Mouse (Mus musculus) thymus, adult 2 months (tissue): ENCODE measurements around the gene Cyp4f18. TPM values are rescaled to one million over a fixed set of nuclear protein-coding genes. Genes with fewer than 3 reads are reported as not detected.

Experiments used
- DNase-seq: peaks from one replicate; pipeline ENCODE4 v3.0.0; 2021
- H3K27ac ChIP-seq: fragments of 200-500 bp; 2 replicates; pipeline ENCODE4 v1.5.1; 2012; ENCODE audit warnings: low read length, control low read depth; ENCODE audit not compliant: control insufficient read depth, insufficient read depth
- H3K27me3 ChIP-seq: fragments of 200-500 bp; 2 replicates; pipeline ENCODE4 v1.6.1; 2012; ENCODE audit warnings: mild to moderate bottlenecking, low read length, moderate library complexity, mixed read lengths; ENCODE audit not compliant: control insufficient read depth, insufficient read depth
- H3K36me3 ChIP-seq: fragments of 200-500 bp; 2 replicates; pipeline ENCODE4 v1.6.1; 2012; ENCODE audit warnings: mild to moderate bottlenecking, low read length, moderate library complexity; ENCODE audit not compliant: control insufficient read depth, insufficient read depth
- H3K4me1 ChIP-seq: fragments of 200-500 bp; replicated peaks from 2 replicates; pipeline ENCODE4 v1.6.1; 2012; ENCODE audit warnings: low read length; ENCODE audit not compliant: control insufficient read depth, insufficient read depth
- H3K4me3 ChIP-seq: fragments of 200-500 bp; 2 replicates; pipeline ENCODE4 v1.5.1; 2012; ENCODE audit warnings: mild to moderate bottlenecking, low read length, control low read depth, moderate library complexity; ENCODE audit not compliant: control insufficient read depth, insufficient read depth
- CTCF ChIP-seq: fragments of 200-500 bp; IDR thresholded peaks from 2 replicates; pipeline ENCODE4 v1.5.1; 2012; ENCODE audit warnings: mild to moderate bottlenecking, control low read depth, low read length, moderate library complexity, borderline replicate concordance; ENCODE audit not compliant: control insufficient read depth, poor library complexity, insufficient read depth; ENCODE audit errors: extremely low read depth
- POLR2A ChIP-seq: fragments of 200-500 bp; IDR thresholded peaks from 2 replicates; pipeline ENCODE4 v1.6.1; 2012; ENCODE audit warnings: mild to moderate bottlenecking, low read length, control low read depth, moderate library complexity; ENCODE audit not compliant: control insufficient read depth, poor library complexity, insufficient read depth; ENCODE audit errors: extremely low read depth
- WGBS: fragments of 180-500 bp; shearing (Covaris S2); methylation state at CpG from one replicate; pipeline ENCODE4 v1.1.7; 2018; 5-methylcytosine and 5-hydroxymethylcytosine counted together
- polyA plus RNA-seq: library from polyadenylated mRNA; depleted of rRNA; stranded (reverse); fragments of >200 nt; gene quantifications from 2 replicates; pipeline ENCODE4 v1.2.3, GENCODE M21; 2012

Gene Cyp4f18
- polyA plus RNA-seq, 1 experiment, result 13.9 TPM

DNA sequence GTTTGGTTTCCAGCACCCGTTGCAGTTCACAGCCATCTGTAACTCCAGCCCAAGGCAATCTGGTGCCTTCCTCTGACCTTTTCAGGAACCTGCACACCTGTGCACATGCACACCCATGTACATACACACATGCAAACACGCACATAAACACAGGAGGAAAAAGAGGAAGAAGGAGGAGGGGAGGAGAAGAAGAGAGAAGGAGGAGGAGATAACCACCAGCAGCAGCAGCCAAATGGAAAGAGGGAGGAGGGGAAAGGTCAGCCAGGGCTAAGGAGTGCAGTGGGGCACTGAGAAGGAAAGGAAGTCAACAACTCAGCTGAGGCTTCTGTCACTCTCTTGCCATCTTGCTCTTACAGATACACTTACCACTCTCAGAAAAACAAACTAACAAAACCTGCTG, 28.4 kb downstream of the Cyp4f18 start:
- no peak overlapping the region for H3K4me3 ChIP-seq
- H3K4me1 ChIP-seq, result no peaks in the 10 kb centered on the region; the same call in 1 of the 2 replicates
- no peaks in the 10 kb centered on the region for H3K27me3 ChIP-seq
- WGBS, result 14% methylated on average over 2 of the region's 2 CpGs
- H3K27ac ChIP-seq, result no peak overlapping the region
- no peak for TF ChIP-seq POLR2A
- H3K36me3 ChIP-seq, result no peaks in the 10 kb centered on the region
- DNase-seq, result no peak

DNA sequence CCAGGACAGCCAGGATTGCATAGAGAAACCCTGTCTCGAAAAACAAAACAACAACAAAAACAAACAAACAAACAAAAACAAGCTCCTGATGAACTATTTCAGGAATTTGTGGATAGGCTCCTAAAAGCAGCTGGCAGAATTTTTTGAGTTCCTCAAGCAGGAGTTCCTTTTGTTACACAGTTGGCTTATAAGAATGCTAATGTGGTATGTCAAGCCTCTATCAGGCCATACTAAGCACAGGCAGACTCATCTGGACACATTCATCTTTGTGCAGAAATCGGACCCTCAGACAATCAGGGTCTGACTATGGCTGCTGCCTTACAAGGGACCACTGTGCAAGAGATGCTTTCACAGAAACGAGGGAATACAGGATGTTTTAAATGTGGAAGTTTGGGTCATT, 35.2 kb downstream of the Cyp4f18 start:
- no peak for TF ChIP-seq CTCF
- no peak for TF ChIP-seq POLR2A
- no peak for DNase-seq
- H3K27ac ChIP-seq, result no peak overlapping the region
- WGBS, result 95% methylated on average over 3 of the region's 3 CpGs
- no peaks in the 10 kb centered on the region for H3K27me3 ChIP-seq
- peaks cover 4% of the 10 kb centered on the region; the same call in 1 of the 2 replicates for H3K36me3 ChIP-seq
- no peak overlapping the region for H3K4me3 ChIP-seq
- H3K4me1 ChIP-seq, result no peaks in the 10 kb centered on the region

DNA sequence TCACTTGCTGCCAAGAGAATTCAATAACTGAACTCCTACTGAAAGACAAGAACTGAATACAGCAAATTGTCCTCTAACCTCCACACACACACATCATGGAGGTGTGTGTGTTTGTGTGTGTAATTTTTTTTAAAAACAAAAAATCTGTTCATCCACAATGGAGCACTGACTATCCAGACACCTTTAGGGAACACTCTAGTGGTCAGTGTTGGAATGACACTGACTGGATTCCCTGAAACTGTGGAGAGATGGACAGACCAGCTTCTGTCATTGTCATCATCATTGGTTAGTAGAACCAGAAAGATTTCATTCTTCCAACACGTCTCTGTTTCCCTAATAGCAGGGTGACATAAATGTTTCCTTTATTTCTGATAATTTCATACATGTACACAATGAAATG, 37.5 kb downstream of the Cyp4f18 start:
- Histone ChIP-seq H3K4me1 (no peaks in the 10 kb centered on the region), H3K27ac (no peak overlapping the region), H3K36me3 (peaks cover 16% of the 10 kb centered on the region), H3K27me3 (no peaks in the 10 kb centered on the region), H3K4me3 (no peak overlapping the region)
- TF ChIP-seq POLR2A (no peak), CTCF (no peak)
- no peak for DNase-seq
- 94% methylated on average over 1 of the region's 1 CpGs for WGBS

DNA sequence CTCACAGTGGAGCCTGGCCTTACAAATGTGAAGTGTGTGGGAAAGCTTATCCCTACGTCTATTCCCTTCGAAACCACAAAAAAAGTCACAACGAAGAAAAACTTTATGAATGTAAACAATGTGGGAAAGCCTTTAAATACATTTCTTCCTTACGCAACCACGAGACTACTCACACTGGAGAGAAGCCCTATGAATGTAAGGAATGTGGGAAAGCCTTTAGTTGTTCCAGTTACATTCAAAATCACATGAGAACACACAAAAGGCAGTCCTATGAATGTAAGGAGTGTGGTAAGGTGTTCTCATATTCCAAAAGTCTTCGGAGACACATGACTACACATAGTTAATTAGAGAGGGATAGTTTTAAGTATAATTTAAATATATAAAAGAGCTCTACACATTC, 40.8 kb downstream of the Cyp4f18 start:
- TF ChIP-seq CTCF (no peak), POLR2A (no peak)

DNA sequence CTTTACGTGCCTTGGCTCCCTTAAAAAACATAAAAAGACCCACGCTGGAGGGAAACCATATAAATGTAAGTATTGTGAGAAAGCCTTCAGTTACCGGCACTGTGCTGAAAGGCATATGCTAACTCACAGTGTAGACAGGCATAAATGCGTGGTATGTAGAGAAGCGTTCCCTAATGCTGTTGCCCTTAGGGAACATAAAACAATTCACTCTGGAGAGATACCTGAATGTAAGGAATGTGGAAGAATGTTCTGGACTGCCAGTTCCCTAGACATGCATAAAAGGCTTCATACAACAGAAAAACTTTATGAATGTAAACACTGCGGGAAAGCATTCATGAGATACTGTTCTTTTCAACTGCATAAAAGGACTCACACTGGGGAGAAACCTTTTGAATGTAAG, 41.3 kb downstream of the Cyp4f18 start:
- no peak for DNase-seq
- no peaks in the 10 kb centered on the region for H3K4me1 ChIP-seq
- no peak overlapping the region for H3K4me3 ChIP-seq
- H3K27me3 ChIP-seq, result no peaks in the 10 kb centered on the region
- peaks cover 26% of the 10 kb centered on the region for H3K36me3 ChIP-seq
- no peak overlapping the region for H3K27ac ChIP-seq
- TF ChIP-seq POLR2A (no peak), CTCF (no peak)
- over 99% methylated on average over 6 of the region's 6 CpGs for WGBS

More for the DNA sequence above, 40.8 kb downstream of the Cyp4f18 start:
- 98% methylated on average over 6 of the region's 6 CpGs for WGBS
- Histone ChIP-seq H3K27me3 (no peaks in the 10 kb centered on the region), H3K27ac (no peak overlapping the region), H3K4me3 (no peak overlapping the region), H3K36me3 (peaks cover 26% of the 10 kb centered on the region), H3K4me1 (no peaks in the 10 kb centered on the region)
- DNase-seq, result no peak

DNA sequence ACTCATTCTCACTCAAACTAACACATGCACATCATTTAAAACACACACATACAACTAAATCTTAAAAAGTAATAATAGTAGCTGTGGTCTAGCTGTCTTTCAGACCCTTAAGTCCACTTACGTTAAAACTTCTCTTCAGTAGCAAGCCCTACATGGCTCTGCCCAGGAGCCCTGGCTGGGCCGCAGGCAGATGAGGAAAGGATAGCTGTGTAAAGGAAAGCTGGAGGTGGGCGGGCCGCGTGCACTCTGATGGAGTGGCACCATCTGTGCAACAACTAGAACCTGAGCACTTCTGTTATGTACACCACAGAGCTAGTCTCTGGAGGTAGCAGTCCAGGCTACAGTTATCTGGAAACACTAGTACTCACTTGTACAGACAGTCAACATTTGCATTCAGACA, 42.2 kb downstream of the Cyp4f18 start:
- WGBS, result 98% methylated on average over 5 of the region's 5 CpGs
- TF ChIP-seq POLR2A (no peak), CTCF (no peak)

DNA sequence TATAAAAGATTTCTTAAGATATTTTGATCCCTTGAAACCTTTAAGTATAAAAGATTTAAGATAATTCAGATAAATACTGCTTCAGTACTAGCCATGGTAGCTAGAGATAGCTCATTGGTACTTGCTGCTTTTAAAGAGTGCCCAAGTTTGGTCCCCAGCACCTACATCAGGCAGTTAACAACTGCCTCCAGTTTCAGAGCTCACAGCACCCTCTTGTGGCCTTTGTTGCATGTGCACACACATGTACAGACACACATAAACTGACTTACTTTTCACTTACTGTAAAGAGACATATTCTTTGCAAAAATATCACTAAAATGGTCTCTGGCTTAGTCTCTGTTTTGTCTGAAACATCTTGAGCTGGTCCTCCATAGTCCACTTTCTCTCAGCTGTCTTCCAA, 43.0 kb downstream of the Cyp4f18 start:
- no peak overlapping the region for H3K4me3 ChIP-seq
- no peaks in the 10 kb centered on the region for H3K27me3 ChIP-seq
- no peak for DNase-seq
- H3K36me3 ChIP-seq, result peaks cover 26% of the 10 kb centered on the region
- no peak for TF ChIP-seq POLR2A
- no peak for TF ChIP-seq CTCF
- no peaks in the 10 kb centered on the region; the same call in 1 of the 2 replicates for H3K4me1 ChIP-seq
- H3K27ac ChIP-seq, result no peak overlapping the region

More for the DNA sequence above, 42.2 kb downstream of the Cyp4f18 start:
- Histone ChIP-seq H3K27ac (no peak overlapping the region), H3K27me3 (no peaks in the 10 kb centered on the region), H3K4me1 (no peaks in the 10 kb centered on the region), H3K4me3 (no peak overlapping the region), H3K36me3 (peaks cover 26% of the 10 kb centered on the region)
- DNase-seq, result no peak

DNA sequence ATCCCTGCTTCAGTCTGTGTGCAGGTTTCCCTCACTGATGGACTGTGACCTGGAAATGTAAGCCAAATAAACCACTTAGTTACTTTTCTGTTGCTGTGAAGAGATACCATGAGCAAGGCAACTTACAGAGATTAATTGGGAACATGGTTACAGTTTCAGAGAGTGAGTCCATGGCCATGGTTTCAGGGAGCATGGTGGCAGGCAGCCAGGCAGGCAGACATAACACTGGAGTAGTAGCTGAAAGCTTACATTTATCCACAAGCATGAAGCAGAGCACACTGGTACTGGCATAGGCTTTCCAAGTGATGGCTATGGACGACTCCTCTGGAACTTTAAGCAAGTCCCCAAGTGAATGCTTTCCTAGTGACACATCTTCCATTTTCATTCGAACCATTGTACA, 44.3 kb downstream of the Cyp4f18 start:
- Histone ChIP-seq H3K27me3 (no peaks in the 10 kb centered on the region), H3K27ac (no peak overlapping the region), H3K4me1 (no peaks in the 10 kb centered on the region; the same call in 1 of the 2 replicates), H3K4me3 (no peak overlapping the region), H3K36me3 (peaks cover 29% of the 10 kb centered on the region)
- no peak for DNase-seq
- no peak for TF ChIP-seq CTCF
- TF ChIP-seq POLR2A, result no peak
- WGBS, result 97% methylated on average over 2 of the region's 2 CpGs
